Mouse (Mus musculus): ENCODE results near the gene 5530401A14Rik.

5530401A14Rik gene

GRCm38 (mm10) chr11:81937516-81937915, 77.0 kb downstream of the 5530401A14Rik start:
- no peak for DNase-seq

GRCm38 (mm10) chr11:81940988-81941387, 80.5 kb downstream of the 5530401A14Rik start:
- DNase-seq: no peak

GRCm38 (mm10) chr11:81942167-81942566, 81.7 kb downstream of the 5530401A14Rik start:
- DNase-seq: no peak
